Mouse (Mus musculus): ENCODE measurements around the gene Lima1.

DNA sequence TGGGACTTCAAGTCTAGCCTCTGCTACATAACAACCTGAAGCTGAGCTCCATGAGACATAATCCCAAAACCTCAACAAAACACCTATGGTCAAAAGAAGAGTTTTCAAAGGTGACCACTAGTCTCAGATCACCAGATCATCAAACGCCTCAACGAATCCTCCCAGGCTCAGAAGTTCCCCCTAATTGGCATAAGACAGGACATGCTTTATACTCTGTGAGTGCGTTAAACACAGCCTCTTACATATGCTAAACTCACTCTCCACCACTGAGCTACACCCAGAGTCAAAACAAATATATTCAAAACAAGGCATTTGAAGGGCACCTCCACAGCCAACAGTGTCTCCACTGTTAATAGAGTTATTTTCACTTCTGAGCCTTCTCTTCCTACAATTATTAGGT is 2.7 kb downstream of the Lima1 start:
- TF ChIP-seq CTCF (IDR thresholded peaks at IDR 0.05; ENCODE audit: extremely low read depth, insufficient read depth, low read length), result no peak
- no peak for TF ChIP-seq POLR2A (IDR thresholded peaks at IDR 0.05; ENCODE audit: extremely low read depth, insufficient read depth, low read length)

Measured in cortical plate, adult 2 months (tissue).